Mouse (Mus musculus): Measurements from ENCODE around the gene Tcf7l2. TPM values are rescaled to one million over a fixed set of nuclear protein-coding genes. Genes with fewer than 3 reads are reported as not detected.

The Tcf7l2 gene
- 729 and 759 TPM in 2 replicates for polyA plus RNA-seq (2015; fragmentation: Nextera tagmentation; extraction: Ambion mirVana)

DNA sequence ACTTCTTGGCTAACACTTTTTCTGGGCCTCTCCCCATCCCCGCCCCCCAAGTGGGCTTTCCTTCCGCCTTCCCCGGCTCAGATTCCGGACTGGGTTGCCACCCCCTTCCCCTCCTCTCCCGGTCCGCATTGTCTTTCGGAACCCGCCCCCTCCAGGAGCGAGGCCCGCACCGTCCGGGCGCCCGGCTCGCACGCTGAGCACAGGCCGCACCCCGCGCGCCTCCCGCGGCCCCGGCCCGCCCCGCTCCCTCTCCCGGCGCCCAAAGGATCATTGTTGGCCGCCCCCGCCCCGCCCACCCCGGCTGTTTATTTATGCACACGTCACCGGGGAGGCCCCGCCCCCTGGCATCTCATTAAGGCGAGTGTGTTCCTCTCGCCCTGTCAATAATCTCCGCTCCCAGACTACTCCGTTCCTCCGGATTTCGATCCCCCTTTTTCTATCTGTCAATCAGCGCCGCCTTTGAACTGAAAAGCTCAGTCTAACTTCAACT is at the start of gene Tcf7l2:
TSS of gene Tcf7l2 (plus strand) at position 382 of the 490 bp plus-strand sequence.
- peak within 1 kb of the TSS; percentile 62 for H3K4me2 ChIP-seq
- peak within 1 kb of the TSS; percentile 60 for H3K4me3 ChIP-seq
- peak; percentile 90 for ATAC-seq (replicated peaks)
- H3K36me3 ChIP-seq (replicated peaks) = no peaks in the 10 kb centered on the region
- H3K27ac ChIP-seq = peak within 1 kb of the TSS; percentile 93
- H3K4me1 ChIP-seq = peaks cover 34% of the 10 kb centered on the region
- 1% methylated on average over 42 of the region's 42 CpGs for whole genome bisulfite sequencing
- peak within 1 kb of the TSS; percentile 75 for H3K9ac ChIP-seq
- H3K27me3 ChIP-seq (replicated peaks) = no peaks in the 10 kb centered on the region
- no peaks in the 10 kb centered on the region for H3K9me3 ChIP-seq

DNA sequence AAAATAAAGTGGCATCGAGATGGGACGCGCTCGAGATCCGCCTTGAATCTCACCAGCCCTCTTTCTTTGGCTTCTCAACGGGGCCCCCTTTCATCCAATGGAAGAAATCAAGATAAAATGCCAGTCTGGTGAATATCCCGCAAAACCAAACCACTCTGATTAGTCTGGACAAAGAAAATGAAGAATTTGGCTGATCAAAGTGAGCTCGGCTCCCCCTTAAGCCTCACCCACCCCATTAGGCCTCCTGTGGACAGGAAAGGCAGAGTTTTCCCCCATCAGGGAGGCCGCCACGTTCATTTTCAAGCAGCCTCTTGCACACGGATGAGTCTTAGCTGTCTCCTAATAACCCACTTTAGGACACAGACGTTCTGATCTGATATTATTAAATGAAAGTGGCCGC is 47.0 kb upstream of the Tcf7l2 start:
- H3K9ac ChIP-seq = no peak overlapping the region
- H3K9me3 ChIP-seq = no peaks in the 10 kb centered on the region
- 13% methylated on average over 13 of the region's 13 CpGs for WGBS
- H3K36me3 ChIP-seq (replicated peaks) = no peaks in the 10 kb centered on the region
- H3K27me3 ChIP-seq (replicated peaks) = peaks cover 4% of the 10 kb centered on the region; the same call in 1 of the 2 replicates
- no peak overlapping the region for H3K4me3 ChIP-seq
- no peak for ATAC-seq (replicated peaks)
- H3K27ac ChIP-seq = peak overlapping the region; percentile 13; the same call in 1 of the 2 replicates
- peaks cover 10% of the 10 kb centered on the region for H3K4me1 ChIP-seq
- H3K4me2 ChIP-seq = peak overlapping the region; percentile 14; the same call in 1 of the 2 replicates

DNA sequence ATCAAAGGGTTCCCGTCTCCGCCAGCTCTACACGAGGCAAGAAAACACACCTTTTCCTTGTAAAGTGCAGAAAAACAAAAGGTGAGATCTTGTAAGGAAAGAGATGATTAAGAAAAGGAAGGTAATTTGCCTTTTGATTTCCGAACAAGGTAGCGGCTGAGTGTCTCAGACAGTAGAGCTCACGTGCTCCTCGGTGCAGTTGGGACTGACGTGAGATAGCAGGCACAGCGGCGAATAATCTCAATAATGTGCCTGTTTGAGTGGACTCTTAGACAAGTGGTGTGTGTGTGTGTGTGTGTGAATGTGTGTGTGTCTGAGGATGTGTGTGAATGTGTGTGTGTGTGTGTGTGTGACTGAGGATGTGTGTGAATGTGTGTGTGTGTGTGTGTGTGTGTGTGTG is 46.2 kb upstream of the Tcf7l2 start:
- WGBS = 52% methylated on average over 10 of the region's 10 CpGs
- H3K9me3 ChIP-seq = no peaks in the 10 kb centered on the region
- H3K4me3 ChIP-seq = no peak overlapping the region
- peaks cover 10% of the 10 kb centered on the region for H3K4me1 ChIP-seq
- no peak for ATAC-seq (replicated peaks)
- H3K27ac ChIP-seq = no peak overlapping the region
- peaks cover 4% of the 10 kb centered on the region; the same call in 1 of the 2 replicates for H3K27me3 ChIP-seq (replicated peaks)
- H3K36me3 ChIP-seq (replicated peaks) = no peaks in the 10 kb centered on the region
- H3K4me2 ChIP-seq = no peak overlapping the region
- H3K9ac ChIP-seq = no peak overlapping the region

DNA sequence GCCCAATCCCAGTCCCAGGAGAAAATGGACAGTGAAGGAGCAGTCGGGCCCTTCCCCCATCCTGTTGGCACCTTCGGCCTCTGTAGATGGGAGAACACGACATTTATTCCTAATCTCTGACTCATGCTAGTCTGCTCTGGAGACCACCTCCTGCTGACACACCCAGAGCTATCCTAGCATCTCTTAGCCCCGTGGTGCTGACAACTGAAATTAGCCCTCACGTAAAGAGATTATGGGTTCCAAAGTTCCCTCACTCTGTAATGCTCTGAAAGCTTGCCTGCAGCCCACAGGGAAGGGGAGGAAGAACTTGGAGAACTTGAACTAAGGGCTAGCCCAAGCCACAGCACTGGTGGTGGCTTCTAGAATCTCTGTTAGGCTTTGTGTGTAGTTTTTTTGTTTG is 42.7 kb upstream of the Tcf7l2 start:
- Histone ChIP-seq H3K36me3 (replicated peaks) (no peaks in the 10 kb centered on the region), H3K4me3 (no peak overlapping the region), H3K4me2 (no peak overlapping the region), H3K27ac (no peak overlapping the region), H3K9me3 (no peaks in the 10 kb centered on the region), H3K4me1 (peaks cover 10% of the 10 kb centered on the region), H3K9ac (no peak overlapping the region), H3K27me3 (replicated peaks) (no peaks in the 10 kb centered on the region)
- ATAC-seq (replicated peaks) = no peak
- WGBS = 79% methylated on average over 5 of the region's 5 CpGs

DNA sequence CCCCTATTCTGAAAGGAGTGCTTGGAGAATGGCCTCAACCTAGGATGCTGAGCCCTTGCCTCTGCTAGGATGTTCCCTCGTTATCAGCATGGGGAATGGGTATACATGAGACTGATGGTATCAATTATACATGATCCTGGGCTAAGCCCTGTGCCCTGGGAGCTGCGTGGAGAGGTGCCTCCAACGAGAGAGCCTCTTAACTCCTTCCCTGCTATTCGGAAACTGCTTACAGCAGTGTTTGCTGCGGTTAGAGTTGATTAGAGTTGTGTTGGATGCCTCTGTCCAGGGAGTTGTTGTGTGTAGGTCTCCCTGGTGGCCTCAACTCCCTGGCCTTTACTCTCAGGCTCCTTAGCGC is 41.4 kb upstream of the Tcf7l2 start:
- Histone ChIP-seq H3K27me3 (replicated peaks) (no peaks in the 10 kb centered on the region), H3K4me2 (no peak overlapping the region), H3K9ac (no peak overlapping the region), H3K27ac (no peak overlapping the region), H3K9me3 (no peaks in the 10 kb centered on the region), H3K4me3 (no peak overlapping the region), H3K36me3 (replicated peaks) (no peaks in the 10 kb centered on the region), H3K4me1 (0 out of 2 replicates have a peak, but pooled peaks cover 3% of the 10 kb centered on the region)
- WGBS = 43% methylated on average over 6 of the region's 6 CpGs
- no peak for ATAC-seq (replicated peaks)

DNA sequence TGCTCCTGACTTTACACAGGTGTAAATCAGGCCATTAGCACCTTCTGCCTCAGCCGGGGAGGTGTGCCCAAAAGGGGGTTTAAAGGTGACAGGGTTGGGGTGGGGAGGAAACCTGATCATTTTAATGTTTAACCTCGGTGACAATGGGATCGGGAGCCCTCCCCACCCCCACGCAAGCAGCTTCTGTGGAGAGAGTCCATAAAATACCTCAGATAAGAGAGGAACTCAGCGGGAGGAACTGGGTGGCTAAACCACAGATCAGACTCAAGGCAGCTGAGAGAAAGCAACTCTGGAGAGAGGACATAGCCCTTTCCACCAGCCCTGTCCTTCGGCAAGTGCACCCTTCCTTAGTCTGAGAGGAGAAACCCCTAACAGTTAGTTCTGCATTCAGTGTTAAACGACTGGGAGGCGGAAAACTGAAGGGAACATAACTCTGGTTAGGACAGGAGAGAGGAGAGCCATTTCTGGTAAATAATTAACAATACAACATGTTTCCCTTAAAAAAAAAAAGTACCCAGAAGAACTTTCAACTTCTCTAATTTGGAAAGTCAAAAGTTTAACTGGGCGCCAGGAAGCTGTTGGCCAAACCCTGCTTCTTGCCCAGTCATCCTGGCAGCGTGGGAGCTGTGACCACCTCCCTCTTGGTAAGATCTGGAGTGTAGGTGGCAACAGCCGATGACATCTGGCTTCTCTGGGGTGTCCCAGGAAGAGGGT is 40.9 kb upstream of the Tcf7l2 start:
- Histone ChIP-seq H3K9ac (no peak overlapping the region), H3K4me1 (0 out of 2 replicates have a peak, but pooled peaks cover 3% of the 10 kb centered on the region), H3K4me2 (no peak overlapping the region), H3K27ac (no peak overlapping the region), H3K4me3 (no peak overlapping the region), H3K36me3 (replicated peaks) (no peaks in the 10 kb centered on the region), H3K9me3 (no peaks in the 10 kb centered on the region), H3K27me3 (replicated peaks) (no peaks in the 10 kb centered on the region)
- ATAC-seq (replicated peaks) = no peak
- 73% methylated on average over 11 of the region's 11 CpGs for WGBS

DNA sequence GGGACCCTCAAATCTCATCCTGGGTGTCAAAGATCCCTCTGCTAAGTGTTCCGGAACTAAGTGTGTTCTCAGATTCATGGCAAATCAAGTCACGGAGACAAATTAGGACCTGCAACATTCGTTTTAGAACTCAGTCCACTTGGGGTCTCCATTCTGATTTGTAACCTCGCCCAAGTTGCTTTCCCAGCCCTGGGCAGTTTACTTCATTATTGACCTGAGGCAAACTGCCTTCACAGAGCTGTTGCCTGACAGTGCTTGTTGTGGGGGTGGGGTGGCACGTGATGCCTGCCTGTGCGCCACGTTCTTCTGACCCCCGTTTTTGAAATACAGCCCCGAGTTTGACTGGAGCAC is 40.4 kb upstream of the Tcf7l2 start:
- H3K9ac ChIP-seq = no peak overlapping the region
- H3K4me1 ChIP-seq = 0 out of 2 replicates have a peak, but pooled peaks cover 3% of the 10 kb centered on the region
- ATAC-seq (replicated peaks) = no peak
- H3K36me3 ChIP-seq (replicated peaks) = no peaks in the 10 kb centered on the region
- H3K9me3 ChIP-seq = no peaks in the 10 kb centered on the region
- H3K27ac ChIP-seq = no peak overlapping the region
- no peaks in the 10 kb centered on the region for H3K27me3 ChIP-seq (replicated peaks)
- no peak overlapping the region for H3K4me3 ChIP-seq
- 87% methylated on average over 9 of the region's 9 CpGs for WGBS
- no peak overlapping the region for H3K4me2 ChIP-seq

DNA sequence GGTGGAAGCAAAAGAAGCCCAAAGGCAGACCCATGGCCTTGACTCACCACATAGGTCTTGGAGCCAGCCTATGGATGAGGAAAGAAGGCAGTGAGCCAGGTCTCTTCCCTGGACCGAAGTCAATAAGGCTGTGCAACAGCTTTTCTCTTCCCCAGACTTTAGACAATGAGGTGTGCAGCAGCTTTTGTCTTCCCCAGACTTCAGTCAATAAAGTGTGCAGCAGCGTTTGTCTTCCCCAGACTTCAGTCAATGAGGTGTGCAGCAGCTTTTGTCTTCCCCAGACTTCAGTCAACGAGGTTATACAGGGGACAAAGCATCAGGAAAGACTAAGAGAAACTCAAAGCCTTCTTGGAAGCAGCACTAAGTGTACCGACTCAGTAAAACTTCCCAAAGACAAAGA is 39.5 kb upstream of the Tcf7l2 start:
- WGBS = 70% methylated on average over 4 of the region's 4 CpGs
- no peak for ATAC-seq (replicated peaks)
- no peak overlapping the region for H3K9ac ChIP-seq
- H3K36me3 ChIP-seq (replicated peaks) = no peaks in the 10 kb centered on the region
- H3K4me3 ChIP-seq = no peak overlapping the region
- H3K9me3 ChIP-seq = no peaks in the 10 kb centered on the region
- no peak overlapping the region for H3K4me2 ChIP-seq
- H3K27ac ChIP-seq = no peak overlapping the region
- H3K27me3 ChIP-seq (replicated peaks) = no peaks in the 10 kb centered on the region
- 0 out of 2 replicates have a peak, but pooled peaks cover 3% of the 10 kb centered on the region for H3K4me1 ChIP-seq

DNA sequence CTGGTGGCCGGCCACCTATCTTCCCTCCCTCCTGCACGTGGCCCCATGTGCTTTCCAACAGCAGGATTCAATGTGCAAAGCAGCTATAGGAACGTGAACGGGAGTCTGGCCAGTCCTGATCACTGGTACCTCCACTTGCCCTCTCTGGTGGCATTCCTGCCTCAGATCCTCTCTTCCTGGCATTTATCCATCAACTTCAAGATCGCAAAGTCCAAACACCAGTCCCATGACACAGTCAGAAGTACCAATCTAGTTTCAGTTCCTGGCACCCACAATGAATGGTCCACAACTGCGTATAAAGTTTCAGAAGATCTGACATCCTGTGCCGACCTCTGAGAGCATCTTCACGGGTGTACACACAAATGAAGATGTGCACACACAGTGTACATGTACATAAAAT is 38.9 kb upstream of the Tcf7l2 start:
- Histone ChIP-seq H3K9me3 (no peaks in the 10 kb centered on the region), H3K36me3 (replicated peaks) (no peaks in the 10 kb centered on the region), H3K27ac (no peak overlapping the region), H3K4me1 (0 out of 2 replicates have a peak, but pooled peaks cover 3% of the 10 kb centered on the region), H3K4me3 (no peak overlapping the region), H3K27me3 (replicated peaks) (no peaks in the 10 kb centered on the region), H3K9ac (no peak overlapping the region), H3K4me2 (no peak overlapping the region)
- ATAC-seq (replicated peaks) = no peak
- WGBS = 95% methylated on average over 8 of the region's 8 CpGs

DNA sequence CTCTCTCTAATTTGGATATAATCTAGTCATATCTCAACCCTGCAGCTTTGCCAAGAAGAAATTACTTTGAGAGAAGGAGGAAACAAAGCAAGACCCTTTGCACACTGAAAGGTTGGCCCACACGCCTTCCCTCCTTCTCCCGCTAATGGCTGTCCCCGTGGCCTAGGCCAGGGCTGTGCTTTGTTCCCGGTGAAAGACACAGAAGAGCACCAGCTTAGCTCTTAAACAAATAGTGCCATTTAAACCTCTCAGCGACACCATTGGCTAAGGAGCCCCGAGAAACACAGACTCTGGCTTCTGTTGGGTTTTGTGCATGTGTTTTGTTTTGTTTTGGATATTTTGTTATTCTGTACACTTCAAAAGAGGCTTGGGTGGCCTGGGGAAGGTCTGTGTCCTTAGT is 37.5 kb upstream of the Tcf7l2 start:
- 0 out of 2 replicates have a peak, but pooled peaks cover 3% of the 10 kb centered on the region for H3K4me1 ChIP-seq
- no peak overlapping the region for H3K9ac ChIP-seq
- no peaks in the 10 kb centered on the region for H3K27me3 ChIP-seq (replicated peaks)
- WGBS = 22% methylated on average over 6 of the region's 6 CpGs
- H3K27ac ChIP-seq = no peak overlapping the region
- ATAC-seq (replicated peaks) = no peak
- no peaks in the 10 kb centered on the region for H3K9me3 ChIP-seq
- no peak overlapping the region for H3K4me2 ChIP-seq
- no peak overlapping the region for H3K4me3 ChIP-seq
- no peaks in the 10 kb centered on the region for H3K36me3 ChIP-seq (replicated peaks)

DNA sequence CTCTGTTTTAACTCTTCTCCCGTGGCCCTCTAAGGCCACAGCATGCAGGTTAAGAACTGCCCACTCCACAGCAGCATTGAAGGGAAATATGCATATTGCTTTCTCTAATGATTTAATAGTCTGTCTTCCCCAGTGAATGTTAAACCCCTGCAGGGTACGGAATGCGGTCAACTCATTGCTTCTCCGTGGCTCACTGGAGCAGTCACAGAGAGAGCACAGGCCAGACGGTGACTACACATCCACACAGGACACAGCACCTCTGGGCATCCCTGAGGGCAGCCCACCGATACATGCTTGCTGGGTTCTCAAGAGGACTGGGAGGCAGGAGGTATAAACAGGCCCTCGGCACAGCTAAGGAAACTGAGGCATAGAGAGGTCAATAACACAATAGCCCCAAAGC is 35.3 kb upstream of the Tcf7l2 start:
- no peak overlapping the region for H3K9ac ChIP-seq
- H3K4me2 ChIP-seq = no peak overlapping the region
- H3K4me3 ChIP-seq = no peak overlapping the region
- H3K27me3 ChIP-seq (replicated peaks) = no peaks in the 10 kb centered on the region
- no peak for ATAC-seq (replicated peaks)
- H3K36me3 ChIP-seq (replicated peaks) = no peaks in the 10 kb centered on the region
- WGBS = 74% methylated on average over 7 of the region's 7 CpGs
- H3K9me3 ChIP-seq = no peaks in the 10 kb centered on the region
- H3K27ac ChIP-seq = no peak overlapping the region
- 0 out of 2 replicates have a peak, but pooled peaks cover 3% of the 10 kb centered on the region for H3K4me1 ChIP-seq

DNA sequence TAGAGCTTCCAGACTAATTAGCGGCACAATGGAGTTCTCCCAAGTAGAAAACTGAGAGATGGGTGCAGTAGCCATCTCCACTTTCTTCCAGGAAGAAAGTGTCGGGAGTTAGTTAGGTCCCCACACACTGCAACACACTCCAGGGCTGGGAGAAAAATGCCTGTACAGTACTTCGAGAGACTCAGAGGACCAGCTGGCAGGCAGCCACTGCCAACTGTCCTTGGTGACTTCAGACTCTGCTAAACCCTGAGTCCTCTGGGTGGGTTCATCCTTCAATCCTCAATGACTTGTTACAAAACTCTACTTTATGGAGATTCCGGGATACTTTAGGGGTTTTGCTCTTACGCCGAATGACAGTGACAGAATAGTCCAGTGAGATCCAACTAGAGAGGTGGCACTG is 34.8 kb upstream of the Tcf7l2 start:
- no peak for ATAC-seq (replicated peaks)
- H3K9me3 ChIP-seq = no peaks in the 10 kb centered on the region

DNA sequence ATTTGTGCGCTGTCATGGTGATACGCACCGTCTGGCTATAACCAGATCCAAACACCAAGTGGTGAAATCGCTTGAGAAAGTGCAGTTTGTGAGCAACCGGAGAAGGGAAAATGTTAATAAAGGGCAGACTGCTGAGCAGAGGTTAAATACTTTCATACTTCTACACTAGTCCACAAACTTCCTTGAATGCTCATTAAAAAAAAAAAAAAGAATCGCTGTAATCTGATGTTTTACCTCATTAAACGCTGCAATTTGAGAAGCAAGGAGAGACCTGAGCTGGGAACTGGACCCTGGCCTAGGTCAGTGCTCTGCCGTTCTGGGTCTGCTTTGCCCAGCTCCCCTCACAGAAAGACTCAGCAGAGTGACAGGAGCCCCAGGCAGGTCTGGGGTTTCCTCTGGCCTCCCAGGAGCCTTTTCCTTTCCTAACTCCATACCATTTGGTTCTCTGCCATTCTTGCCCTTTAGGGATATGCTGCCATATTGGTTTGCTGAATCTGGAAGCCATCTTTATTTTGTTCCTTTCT is 33.5 kb upstream of the Tcf7l2 start:
- no peaks in the 10 kb centered on the region for H3K36me3 ChIP-seq (replicated peaks)
- H3K9me3 ChIP-seq = no peaks in the 10 kb centered on the region
- no peak overlapping the region for H3K4me2 ChIP-seq
- 0 out of 2 replicates have a peak, but pooled peaks cover 3% of the 10 kb centered on the region for H3K4me1 ChIP-seq
- no peak overlapping the region for H3K9ac ChIP-seq
- ATAC-seq (replicated peaks) = no peak
- H3K27me3 ChIP-seq (replicated peaks) = no peaks in the 10 kb centered on the region
- 87% methylated on average over 8 of the region's 8 CpGs for WGBS
- H3K27ac ChIP-seq = no peak overlapping the region
- no peak overlapping the region for H3K4me3 ChIP-seq

More for the DNA sequence above, 34.8 kb upstream of the Tcf7l2 start:
- Histone ChIP-seq H3K4me1 (0 out of 2 replicates have a peak, but pooled peaks cover 3% of the 10 kb centered on the region), H3K4me2 (no peak overlapping the region), H3K27ac (no peak overlapping the region), H3K9ac (no peak overlapping the region), H3K27me3 (replicated peaks) (no peaks in the 10 kb centered on the region), H3K4me3 (no peak overlapping the region), H3K36me3 (replicated peaks) (no peaks in the 10 kb centered on the region)
- WGBS = 93% methylated on average over 6 of the region's 6 CpGs
